Mouse (Mus musculus): Measurements from ENCODE around the gene Galnt18.

DNA sequence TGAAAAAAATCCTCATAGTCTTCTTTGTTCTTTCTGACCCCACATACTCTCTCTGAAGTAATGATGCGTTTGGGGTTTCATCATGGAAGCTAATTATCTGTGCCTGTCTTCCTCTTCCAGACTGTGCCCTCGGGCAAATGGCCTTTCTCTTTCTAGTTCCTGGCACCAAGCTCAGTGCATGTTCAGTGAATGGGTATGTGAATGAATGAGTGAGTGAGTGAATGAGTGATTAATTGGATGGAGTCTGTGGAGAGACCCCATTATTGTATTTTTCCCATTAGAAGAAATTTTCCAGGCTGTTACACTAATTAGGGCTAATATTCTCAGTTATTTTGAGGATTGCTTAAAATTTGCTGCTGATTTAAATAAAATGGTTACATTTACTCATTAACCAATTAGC, 279.2 kb downstream of the Galnt18 start:
- TF ChIP-seq CTCF (IDR thresholded peaks at IDR 0.05; ENCODE audit: extremely low read depth, insufficient read depth, insufficient read length, insufficient replicate concordance) (no peak), POLR2A (IDR thresholded peaks at IDR 0.05; ENCODE audit: low read depth, low read length) (no peak)

Measured in spleen, adult 2 months (tissue).